Mouse (Mus musculus): ENCODE data around the gene Dnajc1. TPM values are rescaled to one million over a fixed set of nuclear protein-coding genes. Genes with fewer than 3 reads are reported as not detected.
A peak's percentile ranks its signal among the peaks of the same experiment; 100 is the strongest.

Dnajc1 gene
- polyA plus RNA-seq, 1 experiment from 2014 or later, result 35.5 TPM

- H3K27ac ChIP-seq (replicated peaks; ENCODE audit: low read depth, low read length), result no peak overlapping the region
- DNase-seq (ENCODE audit: low spot score) (no peak), ATAC-seq (ENCODE audit: low read depth) (no peak)
- no peak overlapping the region for H3K4me3 ChIP-seq (ENCODE audit: low read depth, low read length)
- no peak overlapping the region for H3K9ac ChIP-seq (ENCODE audit: low read depth, low read length)
- H3K36me3 ChIP-seq (ENCODE audit: control insufficient read depth, insufficient read depth, low read length), result peaks cover 13% of the 10 kb centered on the region; the same call in 1 of the 2 replicates
- no peak overlapping the region for H3K4me2 ChIP-seq (ENCODE audit: low read depth, low read length)
- H3K9me3 ChIP-seq (ENCODE audit: control insufficient read depth, low read length), result peaks cover 6% of the 10 kb centered on the region; the same call in 1 of the 2 replicates
- 88% methylated on average over 3 of the region's 3 CpGs for WGBS
- no peaks in the 10 kb centered on the region for H3K4me1 ChIP-seq (ENCODE audit: control insufficient read depth, insufficient read depth, low read length)
- no peaks in the 10 kb centered on the region for H3K27me3 ChIP-seq (replicated peaks; ENCODE audit: control insufficient read depth, insufficient read depth, low read length)
Measured at GRCm38 (mm10) chr2:18249224-18249623, 143.4 kb downstream of the Dnajc1 start.

- Histone ChIP-seq H3K9me3 (ENCODE audit: control insufficient read depth, low read length) (no peaks in the 10 kb centered on the region), H3K9ac (ENCODE audit: low read depth, low read length) (no peak overlapping the region), H3K27me3 (replicated peaks; ENCODE audit: control insufficient read depth, insufficient read depth, low read length) (no peaks in the 10 kb centered on the region), H3K4me1 (ENCODE audit: control insufficient read depth, insufficient read depth, low read length) (no peaks in the 10 kb centered on the region; the same call in 1 of the 2 replicates), H3K36me3 (ENCODE audit: control insufficient read depth, insufficient read depth, low read length) (no peaks in the 10 kb centered on the region), H3K4me3 (ENCODE audit: low read depth, low read length) (no peak overlapping the region), H3K27ac (replicated peaks; ENCODE audit: low read depth, low read length) (no peak overlapping the region), H3K4me2 (ENCODE audit: low read depth, low read length) (no peak overlapping the region)
- ATAC-seq (ENCODE audit: low read depth) (no peak), DNase-seq (ENCODE audit: low spot score) (no peak)
- WGBS, result 95% methylated on average over 5 of the region's 5 CpGs
Measured at GRCm38 (mm10) chr2:18235524-18235923, 157.1 kb downstream of the Dnajc1 start.

GRCm38 (mm10) chr2:18232883-18233567 lies 159.6 kb downstream of the Dnajc1 start:
- Histone ChIP-seq H3K36me3 (ENCODE audit: control insufficient read depth, insufficient read depth, low read length) (no peaks in the 10 kb centered on the region), H3K27ac (replicated peaks; ENCODE audit: low read depth, low read length) (no peak overlapping the region), H3K4me1 (ENCODE audit: control insufficient read depth, insufficient read depth, low read length) (no peaks in the 10 kb centered on the region; the same call in 1 of the 2 replicates), H3K27me3 (replicated peaks; ENCODE audit: control insufficient read depth, insufficient read depth, low read length) (no peaks in the 10 kb centered on the region), H3K9ac (ENCODE audit: low read depth, low read length) (no peak overlapping the region), H3K4me2 (ENCODE audit: low read depth, low read length) (no peak overlapping the region), H3K9me3 (ENCODE audit: control insufficient read depth, low read length) (no peaks in the 10 kb centered on the region), H3K4me3 (ENCODE audit: low read depth, low read length) (no peak overlapping the region)
- ATAC-seq (ENCODE audit: low read depth), result peak; percentile 62; the same call in 1 of the 2 replicates
- peak; percentile 53 for DNase-seq (ENCODE audit: low spot score)
- WGBS, result 33% methylated on average over 5 of the region's 5 CpGs

- Histone ChIP-seq H3K9ac (ENCODE audit: low read depth, low read length) (no peak overlapping the region), H3K27me3 (replicated peaks; ENCODE audit: control insufficient read depth, insufficient read depth, low read length) (no peaks in the 10 kb centered on the region), H3K4me3 (ENCODE audit: low read depth, low read length) (no peak overlapping the region), H3K9me3 (ENCODE audit: control insufficient read depth, low read length) (no peaks in the 10 kb centered on the region), H3K4me2 (ENCODE audit: low read depth, low read length) (no peak overlapping the region), H3K36me3 (ENCODE audit: control insufficient read depth, insufficient read depth, low read length) (no peaks in the 10 kb centered on the region), H3K27ac (replicated peaks; ENCODE audit: low read depth, low read length) (no peak overlapping the region), H3K4me1 (ENCODE audit: control insufficient read depth, insufficient read depth, low read length) (no peaks in the 10 kb centered on the region; the same call in 1 of the 2 replicates)
- ATAC-seq (ENCODE audit: low read depth), result no peak
- DNase-seq (ENCODE audit: low spot score), result no peak
- WGBS, result 31% methylated on average over 4 of the region's 4 CpGs
Measured at GRCm38 (mm10) chr2:18231143-18231542, 161.5 kb downstream of the Dnajc1 start.

GRCm38 (mm10) chr2:18229279-18229678 lies 163.4 kb downstream of the Dnajc1 start:
- WGBS, result 7% methylated on average over 2 of the region's 2 CpGs
- Histone ChIP-seq H3K4me1 (ENCODE audit: control insufficient read depth, insufficient read depth, low read length) (no peaks in the 10 kb centered on the region; the same call in 1 of the 2 replicates), H3K36me3 (ENCODE audit: control insufficient read depth, insufficient read depth, low read length) (no peaks in the 10 kb centered on the region), H3K4me3 (ENCODE audit: low read depth, low read length) (no peak overlapping the region), H3K27ac (replicated peaks; ENCODE audit: low read depth, low read length) (no peak overlapping the region), H3K9me3 (ENCODE audit: control insufficient read depth, low read length) (no peaks in the 10 kb centered on the region), H3K4me2 (ENCODE audit: low read depth, low read length) (no peak overlapping the region), H3K9ac (ENCODE audit: low read depth, low read length) (no peak overlapping the region), H3K27me3 (replicated peaks; ENCODE audit: control insufficient read depth, insufficient read depth, low read length) (no peaks in the 10 kb centered on the region)
- peak; percentile 24 for DNase-seq (ENCODE audit: low spot score)
- ATAC-seq (ENCODE audit: low read depth), result no peak

- 24% methylated on average over 8 of the region's 8 CpGs for WGBS
- peak; percentile 25 for DNase-seq (ENCODE audit: low spot score)
- peak; percentile 72 for ATAC-seq (ENCODE audit: low read depth)
Measured at GRCm38 (mm10) chr2:18228486-18229062, 164.1 kb downstream of the Dnajc1 start.

GRCm38 (mm10) chr2:18219569-18219968 lies 173.1 kb downstream of the Dnajc1 start:
- H3K9me3 ChIP-seq (ENCODE audit: control insufficient read depth, low read length), result no peaks in the 10 kb centered on the region
- no peaks in the 10 kb centered on the region for H3K4me1 ChIP-seq (ENCODE audit: control insufficient read depth, insufficient read depth, low read length)
- no peaks in the 10 kb centered on the region for H3K27me3 ChIP-seq (replicated peaks; ENCODE audit: control insufficient read depth, insufficient read depth, low read length)
- DNase-seq (ENCODE audit: low spot score), result no peak
- no peak overlapping the region for H3K4me2 ChIP-seq (ENCODE audit: low read depth, low read length)
- no peak overlapping the region for H3K27ac ChIP-seq (replicated peaks; ENCODE audit: low read depth, low read length)
- no peak overlapping the region for H3K9ac ChIP-seq (ENCODE audit: low read depth, low read length)
- ATAC-seq (ENCODE audit: low read depth), result no peak
- WGBS, result 76% methylated on average over 13 of the region's 13 CpGs
- peaks cover 41% of the 10 kb centered on the region for H3K36me3 ChIP-seq (ENCODE audit: control insufficient read depth, insufficient read depth, low read length)
- no peak overlapping the region for H3K4me3 ChIP-seq (ENCODE audit: low read depth, low read length)

More at GRCm38 (mm10) chr2:18228486-18229062, 164.1 kb downstream of the Dnajc1 start:
- no peaks in the 10 kb centered on the region; the same call in 1 of the 2 replicates for H3K4me1 ChIP-seq (ENCODE audit: control insufficient read depth, insufficient read depth, low read length)
- H3K27me3 ChIP-seq (replicated peaks; ENCODE audit: control insufficient read depth, insufficient read depth, low read length), result no peaks in the 10 kb centered on the region
- H3K36me3 ChIP-seq (ENCODE audit: control insufficient read depth, insufficient read depth, low read length), result no peaks in the 10 kb centered on the region
- no peak overlapping the region for H3K4me3 ChIP-seq (ENCODE audit: low read depth, low read length)
- no peak overlapping the region for H3K27ac ChIP-seq (replicated peaks; ENCODE audit: low read depth, low read length)
- no peaks in the 10 kb centered on the region for H3K9me3 ChIP-seq (ENCODE audit: control insufficient read depth, low read length)
- no peak overlapping the region for H3K9ac ChIP-seq (ENCODE audit: low read depth, low read length)
- H3K4me2 ChIP-seq (ENCODE audit: low read depth, low read length), result no peak overlapping the region

GRCm38 (mm10) chr2:18219136-18219535 lies 173.5 kb downstream of the Dnajc1 start:
- Histone ChIP-seq H3K9me3 (ENCODE audit: control insufficient read depth, low read length) (no peaks in the 10 kb centered on the region), H3K4me1 (ENCODE audit: control insufficient read depth, insufficient read depth, low read length) (no peaks in the 10 kb centered on the region), H3K4me3 (ENCODE audit: low read depth, low read length) (no peak overlapping the region), H3K4me2 (ENCODE audit: low read depth, low read length) (no peak overlapping the region), H3K27me3 (replicated peaks; ENCODE audit: control insufficient read depth, insufficient read depth, low read length) (no peaks in the 10 kb centered on the region), H3K27ac (replicated peaks; ENCODE audit: low read depth, low read length) (no peak overlapping the region), H3K9ac (ENCODE audit: low read depth, low read length) (no peak overlapping the region), H3K36me3 (ENCODE audit: control insufficient read depth, insufficient read depth, low read length) (peaks cover 46% of the 10 kb centered on the region)
- no peak for DNase-seq (ENCODE audit: low spot score)
- ATAC-seq (ENCODE audit: low read depth), result no peak
- WGBS, result 70% methylated on average over 8 of the region's 8 CpGs

All from embryonic facial prominence, embryonic 14.5 days (tissue).